Mouse (Mus musculus) adipocyte (in vitro differentiated cells): Measurements from ENCODE around the gene Hoxd3.
A peak's percentile ranks its signal among the peaks of the same experiment; 100 is the strongest.

Source experiments
- DNase-seq: peaks from one replicate; pipeline ENCODE4 v3.0.0-alpha.2; 2016; ENCODE audit warnings: low spot score

Hoxd3 gene

GRCm38 (mm10) chr2:74746298-74746921 lies 34.7 kb downstream of the Hoxd3 start:
- no peak for DNase-seq

GRCm38 (mm10) chr2:74747006-74747405 lies 35.3 kb downstream of the Hoxd3 start:
- DNase-seq = no peak

- no peak for DNase-seq
Observed at GRCm38 (mm10) chr2:74747661-74748141, 36.0 kb downstream of the Hoxd3 start.

- no peak for DNase-seq
Observed at GRCm38 (mm10) chr2:74748436-74748995, 36.8 kb downstream of the Hoxd3 start.

GRCm38 (mm10) chr2:74749337-74750121 lies 37.8 kb downstream of the Hoxd3 start:
- DNase-seq = no peak

- DNase-seq = no peak
Observed at GRCm38 (mm10) chr2:74750731-74751250, 39.1 kb downstream of the Hoxd3 start.

- DNase-seq = no peak
Observed at GRCm38 (mm10) chr2:74751861-74752260, 40.1 kb downstream of the Hoxd3 start.

- DNase-seq = no peak
Observed at GRCm38 (mm10) chr2:74752431-74753174, 40.9 kb downstream of the Hoxd3 start.

- no peak for DNase-seq
Observed at GRCm38 (mm10) chr2:74753175-74753523, 41.4 kb downstream of the Hoxd3 start.

GRCm38 (mm10) chr2:74753711-74754110 lies 42.0 kb downstream of the Hoxd3 start:
- peak; percentile 59 for DNase-seq

GRCm38 (mm10) chr2:74760146-74760545 lies 48.4 kb downstream of the Hoxd3 start:
- no peak for DNase-seq

GRCm38 (mm10) chr2:74761941-74762340 lies 50.2 kb downstream of the Hoxd3 start:
- no peak for DNase-seq

- no peak for DNase-seq
Observed at GRCm38 (mm10) chr2:74762522-74763244, 51.0 kb downstream of the Hoxd3 start, which contains the start of gene Hoxd1. Gene Hoxd1 (plus strand): TSS chr2:74762980.

GRCm38 (mm10) chr2:74763245-74763735 lies 51.6 kb downstream of the Hoxd3 start:
- no peak for DNase-seq

GRCm38 (mm10) chr2:74763976-74764375 lies 52.2 kb downstream of the Hoxd3 start:
- no peak for DNase-seq

- no peak for DNase-seq
Observed at GRCm38 (mm10) chr2:74774359-74774758, 62.6 kb downstream of the Hoxd3 start.

GRCm38 (mm10) chr2:74777536-74778275 lies 66.0 kb downstream of the Hoxd3 start:
- DNase-seq = peak; percentile 63

GRCm38 (mm10) chr2:74781386-74781785 lies 69.7 kb downstream of the Hoxd3 start:
- no peak for DNase-seq

GRCm38 (mm10) chr2:74795531-74795930 lies 83.8 kb downstream of the Hoxd3 start:
- peak; percentile 77 for DNase-seq
